In the genomic region with DNA sequence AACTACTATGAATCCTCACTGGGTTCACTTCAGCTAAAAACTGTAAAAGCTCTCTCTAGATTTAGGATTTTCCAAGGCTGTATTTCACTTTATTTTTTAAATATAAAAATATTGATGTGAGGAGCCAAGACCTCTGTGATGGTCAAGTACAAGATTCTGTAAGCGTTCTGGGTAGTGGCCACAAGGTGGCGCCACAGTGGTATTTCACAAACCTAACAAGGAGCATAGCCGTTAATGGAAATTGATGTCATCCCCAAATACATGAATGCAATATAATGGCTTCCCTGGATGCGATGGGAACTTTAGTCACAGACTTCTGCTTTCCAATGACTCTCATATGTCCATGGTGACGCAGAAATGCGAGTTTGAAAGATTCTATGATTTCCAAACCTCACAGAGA, we compare ENCODE assay signal across 11 mouse cellular contexts.
DNase-seq lines count a peak whose midpoint lies in the region; ATAC-seq and TF ChIP-seq lines count a peak whose summit lies in the region.
"Had no signal": no experiment of that assay in that cellular context is flagged by ENCODE, and none has a peak within 500 bp of the region (broad histone marks: within the 10 kb centered on the region; RNA-seq: fewer than 3 reads in every experiment).

No protein-coding gene starts in this region.

- H3K9ac ChIP-seq in intestine, postnatal 0 days (ENCODE audit: low read depth, low read length) = no peak overlapping the region
- H3K9ac ChIP-seq in intestine, embryonic 15.5 days = no peak overlapping the region
- H3K9ac ChIP-seq in neural tube, embryonic 11.5 days (ENCODE audit: low read length) = no peak overlapping the region
- H3K9ac ChIP-seq: embryonic facial prominence, embryonic 13.5 days; limb, embryonic 15.5 days; stomach, embryonic 15.5 days had no signal

- no peaks in the 10 kb centered on the region for H3K9me3 ChIP-seq in intestine, postnatal 0 days (ENCODE audit: control insufficient read depth)
- no peaks in the 10 kb centered on the region for H3K9me3 ChIP-seq in intestine, embryonic 15.5 days
- H3K9me3 ChIP-seq in neural tube, embryonic 11.5 days (ENCODE audit: control insufficient read depth, low read length) = no peaks in the 10 kb centered on the region
- H3K9me3 ChIP-seq: embryonic facial prominence, embryonic 13.5 days; limb, embryonic 15.5 days; stomach, embryonic 15.5 days had no signal

- H3K36me3 ChIP-seq in intestine, postnatal 0 days (ENCODE audit: control insufficient read depth, insufficient read depth) = no peaks in the 10 kb centered on the region
- H3K36me3 ChIP-seq in intestine, embryonic 15.5 days = no peaks in the 10 kb centered on the region
- no peaks in the 10 kb centered on the region for H3K36me3 ChIP-seq in C2C12 (ENCODE audit: control insufficient read depth, insufficient read depth)
- no peaks in the 10 kb centered on the region for H3K36me3 ChIP-seq in neural tube, embryonic 11.5 days (ENCODE audit: control insufficient read depth, insufficient read depth, low read length)
- H3K36me3 ChIP-seq: embryonic facial prominence, embryonic 13.5 days; limb, embryonic 15.5 days; stomach, embryonic 15.5 days had no signal

- 0 out of 2 replicates have a peak, but pooled peaks cover 4% of the 10 kb centered on the region for H3K4me1 ChIP-seq in intestine, postnatal 0 days (replicated peaks; ENCODE audit: control insufficient read depth, insufficient read depth, low read length)
- H3K4me1 ChIP-seq in intestine, embryonic 15.5 days (replicated peaks) = peaks cover 4% of the 10 kb centered on the region; the same call in 1 of the 2 replicates
- peaks cover 11% of the 10 kb centered on the region for H3K4me1 ChIP-seq in embryonic fibroblast, embryonic 13.5 days (ENCODE audit: control insufficient read depth, insufficient read depth, low read length)
- H3K4me1 ChIP-seq in neural tube, embryonic 11.5 days (ENCODE audit: control insufficient read depth, insufficient read depth, low read length) = 0 out of 2 replicates have a peak, but pooled peaks cover 2% of the 10 kb centered on the region

- H3K27me3 ChIP-seq in intestine, postnatal 0 days (replicated peaks; ENCODE audit: control insufficient read depth, insufficient read depth, low read length) = no peaks in the 10 kb centered on the region
- no peaks in the 10 kb centered on the region for H3K27me3 ChIP-seq in intestine, embryonic 15.5 days (replicated peaks)
- no peaks in the 10 kb centered on the region for H3K27me3 ChIP-seq in C2C12 (ENCODE audit: control insufficient read depth, insufficient read depth, insufficient read length)
- no peaks in the 10 kb centered on the region for H3K27me3 ChIP-seq in neural tube, embryonic 11.5 days (ENCODE audit: control insufficient read depth, insufficient read depth, low read length)
- H3K27me3 ChIP-seq: embryonic facial prominence, embryonic 13.5 days; limb, embryonic 15.5 days; stomach, embryonic 15.5 days had no signal

- no peaks in the 10 kb centered on the region for H3K79me2 ChIP-seq in C2C12 (ENCODE audit: control insufficient read depth, insufficient read depth)

- no peak for ATAC-seq in intestine, postnatal 0 days
- ATAC-seq in intestine, embryonic 15.5 days = no peak
- ATAC-seq in neural tube, embryonic 11.5 days (ENCODE audit: insufficient read depth, low FRiP score, low TSS enrichment) = no peak

- H3K4me3 ChIP-seq in intestine, postnatal 0 days (ENCODE audit: low read depth, low read length) = no peak overlapping the region
- H3K4me3 ChIP-seq in intestine, embryonic 15.5 days (replicated peaks) = no peak overlapping the region
- no peak overlapping the region for H3K4me3 ChIP-seq in C2C12 (ENCODE audit: insufficient read depth, poor library complexity, severe bottlenecking)
- no peak overlapping the region for H3K4me3 ChIP-seq in embryonic fibroblast, embryonic 13.5 days (ENCODE audit: insufficient read depth, low read length)
- H3K4me3 ChIP-seq in neural tube, embryonic 11.5 days (ENCODE audit: low read depth, low read length) = no peak overlapping the region
- H3K4me3 ChIP-seq: embryonic facial prominence, embryonic 13.5 days; limb, embryonic 15.5 days; stomach, embryonic 15.5 days had no signal

- WGBS in intestine, postnatal 0 days = 38% methylated on average over 6 of the region's 6 CpGs
- WGBS in intestine, embryonic 15.5 days = 40% methylated on average over 6 of the region's 6 CpGs
- 35% methylated on average over 6 of the region's 6 CpGs for WGBS in neural tube, embryonic 11.5 days

- TF ChIP-seq CTCF in intestine, postnatal 0 days (IDR thresholded peaks at IDR 0.05; ENCODE audit: low read depth) = peak; percentile 76
- peak; percentile 19 for TF ChIP-seq CTCF in C2C12 (IDR thresholded peaks at IDR 0.05; ENCODE audit: control insufficient read depth, insufficient read depth, insufficient read length)
- 0 out of 2 replicates have a peak, but pooled peaks have one; percentile 2 for TF ChIP-seq CTCF in embryonic fibroblast, embryonic 13.5 days (IDR thresholded peaks at IDR 0.05; ENCODE audit: borderline replicate concordance, insufficient read depth, low read length)

- no peak overlapping the region for H3K27ac ChIP-seq in intestine, postnatal 0 days (ENCODE audit: low read depth, low read length)
- H3K27ac ChIP-seq in intestine, embryonic 15.5 days = no peak overlapping the region
- H3K27ac ChIP-seq in embryonic fibroblast, embryonic 13.5 days (ENCODE audit: insufficient read depth, low read length) = no peak overlapping the region
- no peak overlapping the region for H3K27ac ChIP-seq in neural tube, embryonic 11.5 days (ENCODE audit: low read depth, low read length)
- H3K27ac ChIP-seq: embryonic facial prominence, embryonic 13.5 days; limb, embryonic 15.5 days; stomach, embryonic 15.5 days had no signal

- H3ac ChIP-seq in C2C12 (ENCODE audit: control insufficient read depth, insufficient read length, low read depth) = no peak overlapping the region

- no peak overlapping the region for H3K4me2 ChIP-seq in intestine, postnatal 0 days (replicated peaks; ENCODE audit: low read depth)
- no peak overlapping the region for H3K4me2 ChIP-seq in intestine, embryonic 15.5 days (replicated peaks)
- no peak overlapping the region for H3K4me2 ChIP-seq in neural tube, embryonic 11.5 days (ENCODE audit: low read depth)
- H3K4me2 ChIP-seq: embryonic facial prominence, embryonic 13.5 days; limb, embryonic 15.5 days; stomach, embryonic 15.5 days had no signal

- no peak for TF ChIP-seq POLR2A in embryonic fibroblast, embryonic 13.5 days (IDR thresholded peaks at IDR 0.05; ENCODE audit: low read depth, low read length)

- intact Hi-C loops in left cerebral cortex, postnatal 14 days (cut with DNase I) = no loop called here

- DNase-seq in ZHBTc4 (ENCODE audit: low read depth, low spot score) = peak; percentile 72
- peak; percentile 44 for DNase-seq in kidney, postnatal 14 days
- peak; percentile 50 for DNase-seq in neural tube, embryonic 11.5 days (ENCODE audit: low spot score)
- no peak for DNase-seq in left cerebral cortex, postnatal 14 days (ENCODE audit: low spot score in 2 of 2)

- no peaks in the 10 kb centered on the region for H3K79me3 ChIP-seq in C2C12 (ENCODE audit: low read depth)

TF ChIP-seq in C2C12, 6 proteins besides CTCF, POLR2A, EP300 and RAD21:
- TF ChIP-seq MYOD1 (IDR thresholded peaks at IDR 0.05; ENCODE audit: control insufficient read depth, insufficient read length, low read depth) (no peak), MAX (IDR thresholded peaks at IDR 0.05) (no peak), FOSL1 (IDR thresholded peaks at IDR 0.05; ENCODE audit: insufficient read depth, low read length, poor library complexity, severe bottlenecking) (no peak), CEBPB (IDR thresholded peaks at IDR 0.05; ENCODE audit: low read depth) (no peak), USF1 (IDR thresholded peaks at IDR 0.05; ENCODE audit: low read depth) (no peak), MYOG (IDR thresholded peaks at IDR 0.05; ENCODE audit: control insufficient read depth, extremely low read depth, insufficient read length) (no peak)

Comparison
In these comparisons a context has a peak if more than half of its experiments do, and no peak if none do; other contexts are left out.
1. CTCF ChIP-seq: peak in every context shown above with its lines; median percentile 76 in intestine, postnatal 0 days; 19 in C2C12; 2 in embryonic fibroblast, embryonic 13.5 days.
2. DNase-seq: peak in ZHBTc4 (single experiment), kidney, postnatal 14 days (single experiment) and neural tube, embryonic 11.5 days (single experiment); none in left cerebral cortex, postnatal 14 days (0 of 2).